Mouse (Mus musculus) neural tube, embryonic 14.5 days (tissue): ENCODE measurements around the gene Sh2d5. TPM values are rescaled to one million over a fixed set of nuclear protein-coding genes. Genes with fewer than 3 reads are reported as not detected.

Source experiments
- ATAC-seq: fragments of 200-750 bp; cut with Nextera tagmentation; 2 replicates; pipeline ENCODE4 v1.8.0; 2017; ENCODE audit warnings: low read depth, mild to moderate bottlenecking, moderate TSS enrichment, moderate library complexity
- H3K27ac ChIP-seq: fragments of 300-500 bp; sonication (generic); 2 replicates; pipeline ENCODE4 v1.5.1; 2014; ENCODE audit warnings: low read depth, mild to moderate bottlenecking, control low read depth, low read length, moderate library complexity, mixed read lengths
- H3K27me3 ChIP-seq: fragments of 300-500 bp; sonication (generic); 2 replicates; pipeline ENCODE4 v1.6.1; 2014; ENCODE audit warnings: low read length; ENCODE audit not compliant: control insufficient read depth, insufficient read depth
- H3K36me3 ChIP-seq: fragments of 300-500 bp; sonication (generic); 2 replicates; pipeline ENCODE4 v1.6.1; 2014; ENCODE audit warnings: low read length, mixed read lengths; ENCODE audit not compliant: control insufficient read depth, insufficient read depth
- H3K4me1 ChIP-seq: fragments of 300-500 bp; sonication (generic); 2 replicates; pipeline ENCODE4 v1.6.1; 2014; ENCODE audit warnings: low read length; ENCODE audit not compliant: control insufficient read depth, insufficient read depth
- H3K4me2 ChIP-seq: fragments of 300-500 bp; sonication (generic); 2 replicates; pipeline ENCODE4 v1.6.1; 2014; ENCODE audit warnings: mild to moderate bottlenecking, low read depth, low read length, control low read depth
- H3K4me3 ChIP-seq: fragments of 300-500 bp; sonication (generic); 2 replicates; pipeline ENCODE4 v1.5.1; 2014; ENCODE audit warnings: low read depth, low read length, control low read depth, mixed read lengths
- H3K9ac ChIP-seq: fragments of 300-500 bp; sonication (generic); replicated peaks from 2 replicates; pipeline ENCODE4 v1.6.1; 2014; ENCODE audit warnings: low read depth, mild to moderate bottlenecking, control low read depth, low read length, mixed read lengths
- H3K9me3 ChIP-seq: fragments of 300-500 bp; sonication (generic); 2 replicates; pipeline ENCODE4 v1.6.1; 2016; ENCODE audit warnings: low read length; ENCODE audit not compliant: control insufficient read depth
- WGBS: fragments of 180-500 bp; shearing (Covaris S2); extraction: QIAGEN DNeasy Blood & Tissue Kit; methylation state at CpG from one replicate; pipeline ENCODE4 v1.1.7; 2014; 5-methylcytosine and 5-hydroxymethylcytosine counted together
- polyA plus RNA-seq: library from polyadenylated mRNA; unstranded; fragments of >200 nt; fragmentation: Nextera tagmentation; extraction: Ambion mirVana; gene quantifications from 2 replicates; pipeline ENCODE4 v1.2.1, GENCODE M21; 2014

Sh2d5 gene
- polyA plus RNA-seq, 1 experiment from 2014 or later = 14.8 TPM

- Histone ChIP-seq H3K4me3 (peak overlapping the region; percentile 57), H3K9ac (peak overlapping the region; percentile 53), H3K9me3 (no peaks in the 10 kb centered on the region), H3K4me2 (peak overlapping the region; percentile 89), H3K4me1 (peaks cover 24% of the 10 kb centered on the region), H3K27me3 (no peaks in the 10 kb centered on the region), H3K36me3 (no peaks in the 10 kb centered on the region), H3K27ac (no peak overlapping the region)
- 12% methylated on average over 5 of the region's 5 CpGs for WGBS
- no peak for ATAC-seq
These were observed 2.0 kb downstream of the Sh2d5 start for GRCm38 (mm10) chr4:138252231-138252630.

- ATAC-seq = no peak
These were observed 7.0 kb downstream of the Sh2d5 start for GRCm38 (mm10) chr4:138257116-138257687.

GRCm38 (mm10) chr4:138258663-138259062 is 8.5 kb downstream of the Sh2d5 start:
- Histone ChIP-seq H3K9me3 (no peaks in the 10 kb centered on the region), H3K36me3 (no peaks in the 10 kb centered on the region), H3K27me3 (no peaks in the 10 kb centered on the region), H3K4me2 (no peak overlapping the region), H3K9ac (no peak overlapping the region), H3K27ac (no peak overlapping the region), H3K4me1 (no peaks in the 10 kb centered on the region), H3K4me3 (no peak overlapping the region)
- 76% methylated on average over 7 of the region's 7 CpGs for WGBS
- ATAC-seq = no peak

More at GRCm38 (mm10) chr4:138257116-138257687, 7.0 kb downstream of the Sh2d5 start:
- Histone ChIP-seq H3K4me1 (peaks cover 3% of the 10 kb centered on the region), H3K36me3 (no peaks in the 10 kb centered on the region), H3K27ac (no peak overlapping the region), H3K4me3 (no peak overlapping the region), H3K9me3 (no peaks in the 10 kb centered on the region), H3K4me2 (no peak overlapping the region), H3K9ac (no peak overlapping the region), H3K27me3 (no peaks in the 10 kb centered on the region)
- 86% methylated on average over 22 of the region's 22 CpGs for WGBS

- WGBS = 83% methylated on average over 5 of the region's 5 CpGs
- Histone ChIP-seq H3K27me3 (no peaks in the 10 kb centered on the region), H3K27ac (no peak overlapping the region), H3K9me3 (no peaks in the 10 kb centered on the region), H3K4me1 (no peaks in the 10 kb centered on the region), H3K4me3 (no peak overlapping the region), H3K4me2 (no peak overlapping the region), H3K9ac (no peak overlapping the region), H3K36me3 (no peaks in the 10 kb centered on the region)
- ATAC-seq = no peak
These were observed 9.3 kb downstream of the Sh2d5 start for GRCm38 (mm10) chr4:138259482-138259881.

GRCm38 (mm10) chr4:138261843-138262681 is 11.9 kb downstream of the Sh2d5 start:
- Histone ChIP-seq H3K27me3 (no peaks in the 10 kb centered on the region), H3K36me3 (no peaks in the 10 kb centered on the region), H3K27ac (peak overlapping the region; percentile 49), H3K9ac (peak overlapping the region; percentile 48), H3K4me3 (peak overlapping the region; percentile 60), H3K9me3 (no peaks in the 10 kb centered on the region), H3K4me2 (peak overlapping the region; percentile 56), H3K4me1 (no peaks in the 10 kb centered on the region)
- under 1% methylated on average over 64 of the region's 78 CpGs for WGBS
- ATAC-seq = peak; percentile 92

- no peak overlapping the region for H3K9ac ChIP-seq
- H3K4me2 ChIP-seq = no peak overlapping the region
- ATAC-seq = no peak
- WGBS = 92% methylated on average over 10 of the region's 10 CpGs
- no peaks in the 10 kb centered on the region for H3K27me3 ChIP-seq
- H3K9me3 ChIP-seq = no peaks in the 10 kb centered on the region
- H3K36me3 ChIP-seq = no peaks in the 10 kb centered on the region
- H3K27ac ChIP-seq = no peak overlapping the region
- no peaks in the 10 kb centered on the region for H3K4me1 ChIP-seq
- no peak overlapping the region for H3K4me3 ChIP-seq
These were observed 17.7 kb downstream of the Sh2d5 start for GRCm38 (mm10) chr4:138267869-138268268.

GRCm38 (mm10) chr4:138272011-138272997 is 22.1 kb downstream of the Sh2d5 start:
- Histone ChIP-seq H3K4me2 (no peak overlapping the region), H3K36me3 (no peaks in the 10 kb centered on the region), H3K27me3 (no peaks in the 10 kb centered on the region), H3K4me1 (no peaks in the 10 kb centered on the region), H3K9me3 (no peaks in the 10 kb centered on the region), H3K4me3 (no peak overlapping the region), H3K27ac (no peak overlapping the region), H3K9ac (no peak overlapping the region)
- WGBS = 65% methylated on average over 14 of the region's 14 CpGs
- ATAC-seq = peak; percentile 61; the same call in 1 of the 2 replicates

DNA sequence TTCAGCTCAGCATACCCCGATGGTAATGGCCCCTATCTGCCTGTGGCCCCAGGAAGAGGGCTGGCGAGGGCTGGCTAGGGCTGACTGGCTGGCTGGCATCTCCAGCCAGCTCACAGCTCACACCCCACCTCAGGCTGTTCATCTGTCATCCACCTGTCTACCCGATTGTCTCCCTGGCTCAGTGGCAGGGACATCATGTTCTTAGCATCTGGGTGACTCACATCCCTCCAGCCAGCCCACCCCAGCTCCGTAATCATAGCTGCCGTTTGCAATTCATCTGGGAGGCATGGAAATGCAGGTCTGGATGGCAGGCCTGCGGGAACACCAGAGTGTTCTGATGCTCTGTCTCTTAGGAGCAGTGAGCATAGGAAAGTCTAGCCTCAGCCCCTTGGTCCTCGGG is 28.1 kb downstream of the Sh2d5 start:
- no peaks in the 10 kb centered on the region for H3K36me3 ChIP-seq
- WGBS = 67% methylated on average over 7 of the region's 7 CpGs
- H3K9me3 ChIP-seq = no peaks in the 10 kb centered on the region
- H3K4me3 ChIP-seq = no peak overlapping the region
- no peak overlapping the region for H3K9ac ChIP-seq
- no peaks in the 10 kb centered on the region for H3K4me1 ChIP-seq
- no peak overlapping the region for H3K27ac ChIP-seq
- H3K4me2 ChIP-seq = no peak overlapping the region
- no peaks in the 10 kb centered on the region for H3K27me3 ChIP-seq
- no peak for ATAC-seq
